Comparison of ENCODE assay signal across 13 mouse cellular contexts in the genomic region with DNA sequence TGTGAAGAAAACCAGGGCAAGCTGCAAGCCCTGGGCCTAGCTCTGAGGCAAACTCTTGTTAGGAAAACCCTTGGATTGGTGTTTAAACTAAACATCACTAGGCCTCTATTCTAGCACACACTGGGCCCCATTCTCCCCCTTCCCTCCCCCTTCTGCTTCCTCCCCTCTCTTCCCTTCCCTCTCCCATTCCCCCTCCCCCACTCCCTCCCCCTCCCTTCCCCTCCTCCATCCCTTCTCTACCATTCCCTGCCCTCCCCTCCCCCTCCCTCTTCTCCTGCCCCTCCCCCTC. TPM values are rescaled to one million over a fixed set of nuclear protein-coding genes. Genes with fewer than 3 reads are reported as not detected.
DNase-seq lines count a peak whose midpoint lies in the region; ATAC-seq and TF ChIP-seq lines count a peak whose summit lies in the region.
"Had no signal": no experiment of that assay in that cellular context is flagged by ENCODE, and none has a peak within 500 bp of the region (broad histone marks: within the 10 kb centered on the region; RNA-seq: fewer than 3 reads in every experiment).

No protein-coding gene starts in this region.

- peak overlapping the region; percentile 41 for H3K9ac ChIP-seq in heart, embryonic 13.5 days
- H3K9ac ChIP-seq in limb, embryonic 12.5 days (replicated peaks): no peak overlapping the region

- H3K27ac ChIP-seq in heart, embryonic 13.5 days (replicated peaks): peak overlapping the region; percentile 76
- peak overlapping the region; percentile 58 for H3K27ac ChIP-seq in left cerebral cortex, adult 2 months
- peak overlapping the region; percentile 56 for H3K27ac ChIP-seq in brown adipose tissue, adult 24 weeks (replicated peaks; ENCODE audit: low read depth, low read length)
- peak overlapping the region; percentile 89 for H3K27ac ChIP-seq in limb, embryonic 12.5 days

- H3K4me2 ChIP-seq in heart, embryonic 13.5 days: no peak overlapping the region; the same call in 1 of the 2 replicates
- peak overlapping the region; percentile 34 for H3K4me2 ChIP-seq in limb, embryonic 12.5 days

- no peak for TF ChIP-seq CTCF in left cerebral cortex, adult 2 months (IDR thresholded peaks at IDR 0.05)

- no peak overlapping the region for H3K4me3 ChIP-seq in heart, embryonic 13.5 days
- H3K4me3 ChIP-seq in left cerebral cortex, adult 2 months: no peak overlapping the region
- no peak overlapping the region for H3K4me3 ChIP-seq in brown adipose tissue, adult 24 weeks (ENCODE audit: insufficient read depth, low read depth, low read length)
- H3K4me3 ChIP-seq in limb, embryonic 12.5 days (replicated peaks): no peak overlapping the region

- H3K4me1 ChIP-seq in heart, embryonic 13.5 days: peaks cover 95% of the 10 kb centered on the region
- peaks cover 68% of the 10 kb centered on the region for H3K4me1 ChIP-seq in brown adipose tissue, adult 24 weeks (ENCODE audit: control insufficient read depth, insufficient read depth, insufficient read length, low read length)
- H3K4me1 ChIP-seq in limb, embryonic 12.5 days (replicated peaks): peaks cover 80% of the 10 kb centered on the region

- H3K9me3 ChIP-seq in heart, embryonic 13.5 days: no peaks in the 10 kb centered on the region
- H3K9me3 ChIP-seq in limb, embryonic 12.5 days: no peaks in the 10 kb centered on the region

- H3K27me3 ChIP-seq in heart, embryonic 13.5 days (replicated peaks): no peaks in the 10 kb centered on the region
- no peaks in the 10 kb centered on the region for H3K27me3 ChIP-seq in limb, embryonic 12.5 days
- H3K27me3 ChIP-seq: CH12.LX had no signal

- no peak for ATAC-seq in heart, embryonic 13.5 days (ENCODE audit: extremely low read depth, insufficient number of reproducible peaks, low FRiP score, low TSS enrichment)
- no peak for ATAC-seq in limb, embryonic 12.5 days (ENCODE audit: insufficient number of reproducible peaks, insufficient read depth, low FRiP score, low TSS enrichment, low read depth)
- ATAC-seq: midbrain, embryonic 16.5 days had no signal

- peaks cover 27% of the 10 kb centered on the region for H3K36me3 ChIP-seq in heart, embryonic 13.5 days
- peaks cover 30% of the 10 kb centered on the region; the same call in 1 of the 2 replicates for H3K36me3 ChIP-seq in limb, embryonic 12.5 days

- DNase-seq in heart, postnatal 4 days: no peak
- DNase-seq in left cerebral cortex, adult 2 months (ENCODE audit: extremely low spot score in 1 of 2, low spot score in 2 of 2): no peak
- no peak for DNase-seq in left cerebral cortex, postnatal 25 days (ENCODE audit: low spot score in 2 of 2)
- DNase-seq in yolk sac, embryonic 10.5 days (ENCODE audit: low spot score): no peak
- DNase-seq in cerebellum, adult 11 months: no peak
- DNase-seq: adrenal gland, adult 2 months; cerebellum, adult 18-20 months; thymus, postnatal 36 days had no signal

- intact Hi-C loops in left cerebral cortex, adult 2 months (cut with DNase I): loop anchor here (10.0 kb wide), 1 partner anchor 377 kb away; no protein-coding TSS in a partner anchor
- intact Hi-C loops in left cerebral cortex, postnatal 25 days (cut with DNase I): no loop called here

RNA-seq across cellular contexts. Expression of a gene that starts 12.5 kb away (rescaled TPM):
- polyA plus RNA-seq in heart, embryonic 13.5 days (2015; fragmentation: Nextera tagmentation; extraction: Ambion mirVana): 88.9 and 92.5 TPM in 2 replicates
- 100 to 1,000 TPM; 193 TPM for total RNA-seq in heart, postnatal 4 days (2021)
- 100 to 1,000 TPM; 248 to 251 TPM for total RNA-seq in left cerebral cortex, adult 2 months (2021)
- 100 to 1,000 TPM; 244 to 245 TPM for total RNA-seq in left cerebral cortex, postnatal 25 days (2021)
- 152 and 170 TPM in 2 replicates for polyA plus RNA-seq in brown adipose tissue, adult 24 weeks (2012; ENCODE audit: insufficient read depth, insufficient read length, missing spikeins)
- 79.0 and 80.8 TPM in 2 replicates for polyA plus RNA-seq in limb, embryonic 12.5 days (2016; fragmentation: Nextera tagmentation; extraction: Ambion mirVana)
